Mouse (Mus musculus) retina, adult 2 months (tissue): ENCODE data around the gene Pla2g4d.
"Not testable (repeated sequence)": the region's sequence is repeated elsewhere in the genome, so short reads cannot be mapped to it uniquely, and the experiment has no call there.

Experiments used
- DNase-seq: peaks from one replicate; pipeline ENCODE4 v3.0.0-alpha.2; 2012; ENCODE audit warnings: low read depth, low spot score

Pla2g4d gene

DNA sequence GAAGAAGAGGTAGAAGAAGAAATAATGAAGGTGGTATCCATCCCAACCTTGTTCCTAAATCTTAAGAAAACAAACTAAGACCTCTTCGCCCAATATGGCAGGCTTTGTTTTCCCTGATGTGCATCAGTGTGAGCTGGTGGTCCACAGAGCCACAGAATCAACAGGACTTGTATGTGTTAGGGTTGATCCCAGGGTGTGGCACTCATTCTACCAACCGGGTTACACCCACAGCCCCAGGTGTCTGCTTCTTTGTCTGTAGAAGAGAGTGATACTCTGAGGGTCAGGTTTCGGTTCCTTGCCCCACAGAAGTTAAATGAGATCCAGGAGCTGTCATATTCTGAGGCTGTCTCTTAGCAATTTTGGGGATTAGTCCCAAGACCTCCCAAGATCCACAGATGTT lies 27.7 kb downstream of the Pla2g4d start:
- DNase-seq, result no peak

DNA sequence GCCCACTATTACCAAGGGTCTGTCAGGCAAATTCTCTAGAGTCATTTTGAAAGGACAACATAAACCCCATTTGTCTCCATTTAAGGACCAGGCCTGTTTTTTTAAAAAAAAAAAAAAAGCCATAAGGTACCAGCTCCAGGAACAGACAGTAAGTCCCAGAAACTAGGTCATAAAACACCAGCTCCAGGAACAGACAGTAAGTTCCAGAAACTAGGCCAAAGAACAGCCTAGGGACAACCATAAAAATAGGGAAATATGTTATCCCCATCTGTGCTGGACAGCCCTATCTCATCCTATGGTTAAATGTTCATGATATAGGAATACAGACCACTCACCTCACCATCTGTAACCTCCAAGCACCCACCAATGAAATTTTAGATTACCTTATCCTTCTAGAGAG lies 32.7 kb downstream of the Pla2g4d start:
- no peak for DNase-seq

DNA sequence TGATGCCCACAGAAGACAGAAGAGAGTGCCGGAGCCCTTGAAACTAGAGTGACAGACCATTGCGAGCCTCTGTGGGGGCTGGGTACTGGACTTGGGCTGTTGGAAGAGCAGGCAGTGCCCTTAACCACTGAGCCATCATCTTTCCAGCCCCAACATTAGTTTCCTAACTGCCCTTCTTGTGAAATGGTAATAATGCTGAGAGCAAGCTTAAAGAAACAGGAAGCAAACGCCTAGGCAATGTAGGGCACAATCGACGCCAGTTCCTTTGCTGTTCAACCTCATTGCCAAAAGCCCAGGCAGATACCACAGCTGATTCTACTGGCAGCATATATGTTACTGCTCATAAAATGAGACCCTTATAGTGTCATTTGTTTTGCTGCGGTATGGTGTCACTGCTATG lies 36.4 kb downstream of the Pla2g4d start:
- DNase-seq, result no peak

DNA sequence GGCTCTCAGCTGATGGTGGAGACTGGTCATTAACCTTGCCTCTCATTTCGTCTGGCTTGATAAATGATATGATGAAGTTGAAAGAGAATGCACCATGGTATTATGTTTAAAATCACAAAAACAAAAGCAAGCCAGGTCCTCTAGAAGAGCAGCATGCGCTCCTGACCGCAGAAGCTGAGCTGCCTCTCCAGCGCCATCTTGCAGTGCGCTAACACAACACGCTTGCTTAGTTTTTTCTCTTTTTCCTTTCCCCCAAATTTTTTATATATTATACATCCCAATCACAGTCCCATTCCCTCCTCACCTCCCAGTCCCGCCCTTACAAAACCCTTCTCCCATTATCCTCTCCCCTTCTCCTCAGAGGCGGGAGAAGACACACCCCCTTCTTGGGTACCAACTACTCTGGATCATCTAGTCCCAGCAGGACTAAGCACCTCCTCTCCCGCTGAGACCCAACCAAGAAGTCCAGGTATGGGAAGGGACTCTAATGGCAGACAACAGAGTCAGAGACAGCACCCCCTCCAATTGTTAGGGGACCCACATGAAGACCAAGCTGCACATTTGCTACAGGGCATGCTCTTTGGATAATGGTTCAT lies 43.5 kb downstream of the Pla2g4d start:
- DNase-seq, result peak; percentile 18

DNA sequence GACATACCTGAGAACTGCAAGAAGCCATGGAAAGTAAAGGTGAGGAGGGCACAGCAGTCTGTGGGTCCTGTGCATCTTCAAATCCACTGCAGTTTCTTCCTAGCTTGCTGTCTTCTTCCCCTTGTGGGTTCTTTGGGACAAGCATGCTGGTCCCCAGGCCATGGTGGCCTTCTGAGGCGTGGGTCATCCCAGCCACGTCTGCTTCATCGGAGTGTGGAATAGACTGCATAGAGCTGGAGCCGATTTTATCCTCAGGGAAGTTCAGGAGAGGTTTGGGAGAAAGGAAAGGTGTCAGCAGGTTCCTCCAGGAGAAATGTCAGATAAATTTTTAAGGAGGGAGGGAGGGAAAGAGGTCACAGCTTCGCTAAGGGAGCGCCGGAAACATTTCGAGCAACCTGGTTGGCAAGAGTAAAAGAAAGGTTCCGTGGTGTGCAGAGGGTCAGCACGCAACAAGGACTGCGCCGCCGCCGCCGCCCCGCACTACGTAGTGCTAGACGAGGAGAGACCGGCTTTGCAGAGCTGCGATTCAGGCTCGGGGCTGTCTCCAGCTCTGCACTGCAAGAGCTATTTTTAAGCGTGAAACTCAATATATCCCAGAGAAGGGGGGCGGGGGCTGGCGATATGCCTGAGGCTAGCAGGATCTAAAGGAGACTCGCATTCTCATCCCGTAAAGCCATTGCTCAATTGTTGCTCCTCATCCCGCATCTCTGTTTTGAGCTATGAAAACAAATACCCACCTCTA lies 44.1 kb downstream of the Pla2g4d start, which contains the start of gene Pla2g4e:
Pla2g4e (minus strand) TSS at position 657 of the 742 bp plus-strand sequence.
- DNase-seq, result no peak

DNA sequence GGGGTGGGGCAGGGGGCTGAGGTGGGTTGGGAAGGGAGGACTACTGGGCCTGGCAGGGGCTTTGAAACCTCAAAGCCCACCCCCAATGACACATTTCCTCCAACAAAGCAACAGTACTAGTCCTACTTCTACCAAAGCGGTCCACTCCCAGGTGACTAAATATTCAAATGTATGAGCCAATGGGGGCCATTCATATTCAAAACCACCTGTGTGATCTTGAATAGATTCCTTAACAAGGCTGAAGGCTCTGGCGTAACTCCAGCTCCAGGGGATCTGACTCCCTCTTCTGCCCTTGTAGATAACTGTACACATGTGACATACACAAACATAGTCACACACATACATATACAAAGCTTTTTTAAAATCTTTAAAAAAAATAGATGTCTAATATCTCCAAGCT lies 45.0 kb downstream of the Pla2g4d start:
- no peak for DNase-seq

DNA sequence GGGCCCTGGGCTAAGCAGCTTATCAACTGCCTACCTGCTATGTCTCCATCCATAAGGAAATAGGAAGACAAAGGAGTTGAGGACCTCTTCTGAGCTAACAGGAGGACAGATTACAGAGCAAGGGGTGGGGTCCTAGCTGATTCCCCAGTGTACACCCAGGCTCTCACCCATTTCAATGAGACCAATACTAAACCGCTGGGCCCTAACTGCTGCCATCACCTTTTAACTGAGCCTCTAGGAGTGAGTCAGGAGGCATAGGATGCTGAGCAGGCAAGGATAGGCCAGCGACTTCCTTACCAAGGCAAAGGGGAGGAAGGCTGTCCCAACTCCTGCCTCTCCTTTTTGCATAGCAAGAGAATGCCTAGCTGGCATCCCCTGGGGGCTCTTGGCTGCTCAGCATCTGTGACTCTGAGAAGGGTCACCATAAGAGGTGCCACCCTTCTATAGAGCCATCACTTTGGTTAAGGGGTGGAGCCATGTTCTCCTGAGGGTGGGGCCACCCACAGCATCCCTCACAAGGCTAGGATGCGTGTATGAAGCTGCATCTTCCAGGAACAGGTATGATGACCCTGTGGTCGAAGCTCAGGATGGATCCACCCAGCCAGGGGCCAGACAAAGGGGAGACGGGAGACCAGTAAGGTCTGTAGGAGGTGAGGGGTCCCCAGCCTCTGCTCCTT lies 46.1 kb downstream of the Pla2g4d start:
- no peak for DNase-seq

DNA sequence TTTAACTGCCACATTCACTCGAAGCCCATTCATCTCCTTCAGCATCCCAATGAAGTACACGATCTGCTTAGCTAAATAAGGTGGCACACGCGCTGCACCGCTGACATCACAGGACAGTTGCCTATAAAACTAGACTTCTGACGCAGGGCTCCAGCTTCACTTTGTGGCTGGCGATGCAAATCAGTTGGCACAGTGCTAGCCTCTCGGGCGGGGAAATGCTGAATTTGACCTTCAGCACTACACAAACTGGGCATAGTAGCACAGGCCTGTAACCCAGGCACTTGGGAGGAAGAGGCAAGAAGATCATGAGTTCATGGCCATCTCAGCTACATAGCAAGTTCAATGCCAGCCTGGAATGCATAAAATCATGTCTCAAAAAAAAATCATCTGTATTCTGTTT lies 50.3 kb downstream of the Pla2g4d start:
- DNase-seq, result not testable (repeated sequence)

DNA sequence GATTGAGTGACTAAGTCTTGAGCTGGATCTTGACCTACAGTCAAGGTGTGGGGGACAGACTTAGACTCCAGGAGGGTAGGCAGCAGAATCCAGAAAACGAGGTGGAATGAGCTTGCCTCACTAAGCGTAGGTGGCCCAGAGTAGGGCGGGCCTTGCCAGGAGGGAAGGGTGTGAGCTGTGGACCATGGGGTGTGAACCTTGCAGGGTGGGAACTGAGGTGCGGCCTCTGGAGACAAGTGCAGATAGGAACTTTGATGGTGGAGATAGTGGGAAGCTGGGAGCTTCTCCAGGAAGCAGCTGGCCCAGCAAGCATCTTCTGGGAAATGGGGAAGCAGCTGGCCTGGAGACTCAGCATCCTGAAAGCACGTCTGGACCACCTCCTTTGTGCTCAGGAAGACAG lies 51.2 kb downstream of the Pla2g4d start:
- DNase-seq, result no peak

DNA sequence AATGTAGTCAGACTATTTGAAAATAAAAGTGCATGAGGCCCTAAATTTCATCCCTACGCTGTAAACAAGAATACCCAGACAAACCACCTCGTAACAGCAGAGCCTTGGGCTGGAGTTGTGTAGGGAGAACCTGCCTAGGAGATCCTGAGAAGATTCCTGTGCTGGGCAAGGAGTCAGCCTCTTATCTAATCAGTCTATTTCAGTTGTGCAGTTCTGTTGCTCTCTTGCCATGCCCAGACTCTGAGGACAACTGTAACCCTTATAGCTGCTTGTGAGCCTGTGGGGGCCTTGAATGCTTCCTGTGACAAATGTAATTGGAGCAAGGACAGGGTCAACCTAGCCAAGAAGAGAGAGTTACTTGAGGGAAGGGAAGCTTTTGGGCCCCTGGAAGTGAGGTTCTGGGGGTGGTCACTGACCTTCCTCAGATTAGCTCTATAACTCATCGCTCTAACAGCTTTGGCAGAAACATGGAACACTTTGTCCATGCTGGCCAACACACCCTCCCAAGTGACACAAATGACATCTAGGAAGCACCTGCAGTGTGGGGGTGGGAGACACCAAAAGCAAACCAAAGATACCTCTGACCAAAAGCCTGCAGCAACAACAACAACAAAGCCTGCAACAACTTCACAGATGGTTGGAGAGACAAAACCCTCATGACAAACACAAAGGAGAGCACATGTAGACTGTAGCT lies 52.9 kb downstream of the Pla2g4d start:
- no peak for DNase-seq

DNA sequence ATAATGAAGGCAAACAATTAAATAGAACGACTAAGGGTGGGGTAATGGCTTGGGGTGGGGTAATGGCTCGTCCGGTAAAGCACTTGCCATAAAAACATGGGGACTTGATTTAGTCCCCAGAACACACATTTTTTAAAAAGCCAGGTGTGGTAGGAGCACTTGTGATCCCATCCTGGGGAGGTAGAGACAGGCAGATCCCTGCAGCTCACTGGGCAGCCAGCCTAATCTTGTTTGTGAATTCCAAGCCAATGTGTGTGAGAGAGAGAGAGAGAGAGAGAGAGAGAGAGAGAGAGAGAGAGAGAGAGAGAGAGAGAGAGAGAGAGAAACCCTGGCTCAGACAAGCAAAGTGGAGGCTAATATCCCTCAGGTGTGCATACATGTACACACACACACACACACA lies 53.6 kb downstream of the Pla2g4d start:
- DNase-seq, result no peak

DNA sequence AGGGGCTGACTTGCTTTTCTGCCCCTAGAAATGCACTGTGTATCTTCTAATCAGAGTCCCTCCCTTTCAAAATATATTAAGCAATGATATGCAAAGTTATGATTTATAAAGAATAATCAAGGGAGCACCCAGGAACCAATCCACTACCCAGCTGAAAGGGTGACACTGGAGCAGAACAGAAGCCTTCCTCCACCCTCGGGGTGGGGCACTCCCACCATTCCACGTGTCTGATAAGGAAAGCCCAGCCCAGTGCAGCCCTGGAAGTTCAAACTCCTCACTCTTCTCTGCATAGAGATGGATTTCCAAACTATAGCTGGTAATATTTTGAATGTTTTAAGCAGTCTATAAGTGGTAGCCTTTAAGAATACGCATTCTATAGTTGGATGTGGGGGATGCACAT lies 57.4 kb downstream of the Pla2g4d start:
- DNase-seq, result no peak
